Mouse (Mus musculus) hematopoietic stem cell, adult 5-6 weeks (primary cell): ENCODE measurements around the gene Mia. TPM values are rescaled to one million over a fixed set of nuclear protein-coding genes. Genes with fewer than 3 reads are reported as not detected.

Source experiments
- ATAC-seq, 2 experiments: fragments of 125-278 bp in 1 of 2; replicated peaks in 1 of 2; 2 replicates each; pipeline ENCODE4 v1.8.0; 2016 to 2017; ENCODE audit warnings: inconsistent platforms in 2 of 2, mild to moderate bottlenecking in 2 of 2, moderate number of reproducible peaks in 2 of 2, low read depth in 1 of 2, moderate TSS enrichment in 1 of 2; ENCODE audit not compliant: low FRiP score in 2 of 2, poor library complexity in 2 of 2, severe bottlenecking in 2 of 2, insufficient read depth in 1 of 2, low TSS enrichment in 1 of 2
- total RNA-seq: library from RNA; stranded (forward); fragments of 172-1452, 232-1000 nt; gene quantifications from 2 replicates; pipeline ENCODE4 v1.2.3, GENCODE M21; 2017

Gene Mia
- not detected in 2 replicates for total RNA-seq

DNA sequence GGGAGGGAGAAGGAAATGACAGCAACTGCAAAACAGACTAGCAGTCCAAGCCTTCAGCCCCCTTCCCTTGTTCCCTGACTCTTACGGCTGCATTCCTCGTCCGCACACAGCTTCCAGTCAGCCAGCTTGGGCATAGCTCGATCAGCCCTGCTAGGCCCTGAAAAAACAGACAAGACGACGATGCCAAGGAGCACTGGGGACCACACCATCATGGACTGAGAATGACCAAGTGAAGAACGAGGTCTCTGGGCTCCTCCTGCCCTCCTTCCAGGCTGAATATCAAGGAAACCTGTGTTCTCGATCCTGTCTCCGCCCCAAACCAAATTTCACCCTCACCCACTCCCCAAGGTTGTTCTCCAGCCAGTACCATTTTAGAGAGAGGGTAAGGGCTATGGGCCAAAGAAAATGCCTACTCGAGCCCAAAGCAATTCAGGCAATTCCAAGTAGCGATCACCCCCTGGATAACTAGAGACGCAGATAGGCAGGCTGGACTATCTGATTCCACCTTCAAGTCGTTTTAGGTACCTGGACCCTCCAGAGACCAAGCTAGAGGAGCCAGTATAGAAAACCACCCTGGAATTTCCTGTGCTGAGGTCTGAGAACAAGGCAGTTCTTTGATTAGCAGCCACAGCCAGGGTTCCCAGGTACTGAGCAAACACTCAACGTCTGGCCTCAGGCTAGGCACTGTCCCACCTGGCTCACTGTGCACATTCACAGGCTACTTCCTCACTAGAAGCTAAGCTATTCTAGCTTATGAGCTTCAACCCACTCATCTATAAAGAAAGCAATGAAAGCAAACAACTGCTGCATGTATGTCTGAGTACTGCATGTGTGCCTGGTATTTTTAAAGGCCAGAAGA, at the start of gene Mia, which contains the start of gene Gm21983:
Gene Mia (minus strand): TSS at position 321 of the 859 bp plus-strand sequence.
Gene Gm21983 (minus strand): TSS at position 250 of the 859 bp plus-strand sequence.
- ATAC-seq, result no peak

DNA sequence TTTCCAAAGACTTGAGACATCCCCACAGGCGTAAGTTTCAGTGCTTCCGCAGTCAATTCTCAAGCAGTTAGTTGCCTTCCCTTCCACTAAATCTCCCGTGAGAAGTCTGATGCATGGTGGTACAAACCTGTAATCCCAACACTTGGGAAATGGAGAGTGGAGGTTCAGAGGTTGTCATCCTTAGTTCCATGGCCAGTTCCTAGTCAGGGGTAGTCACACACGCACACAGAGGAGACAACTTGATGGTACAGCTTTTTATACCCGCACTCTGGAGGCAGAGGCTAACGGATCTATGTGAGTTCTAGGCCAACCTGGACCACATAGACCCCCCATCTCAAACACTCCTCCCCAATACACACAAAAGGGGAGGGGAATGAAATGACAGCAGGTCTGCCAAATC, 47.9 kb upstream of the Mia start:
- peak; percentile 1 to 8; a peak in 2 of 4 replicates for ATAC-seq

DNA sequence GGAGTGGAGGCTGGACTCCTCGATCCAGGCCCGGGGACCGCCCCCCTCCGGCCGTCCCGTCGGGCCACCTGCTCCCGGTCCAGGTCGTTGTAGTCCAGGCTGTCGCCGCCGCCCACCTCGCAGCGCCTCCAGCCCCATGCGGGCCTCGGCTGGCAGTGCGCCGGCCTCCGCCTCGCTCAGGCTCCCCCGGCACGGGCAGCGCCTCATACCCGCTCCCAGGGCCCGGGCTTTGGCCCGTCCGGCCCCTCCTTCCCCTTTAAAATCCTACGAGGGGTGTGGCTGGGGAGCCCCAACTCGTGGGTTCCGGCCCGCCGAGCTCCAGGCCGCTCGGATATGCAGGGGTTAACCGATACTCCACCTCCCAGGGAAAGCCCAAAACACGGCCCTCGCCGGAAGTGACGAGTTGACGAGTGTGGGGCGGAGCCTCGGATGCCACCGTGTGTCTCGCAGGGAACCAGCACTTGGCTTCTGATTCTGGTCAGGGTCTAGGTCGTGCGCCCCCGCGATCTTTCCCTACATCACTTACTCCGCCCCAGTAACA, 47.4 kb upstream of the Mia start, which contains the start of gene Itpkc:
Gene Itpkc (minus strand): TSS at position 381 of the 541 bp plus-strand sequence.
- peak; percentile 79 to 85 for ATAC-seq

GRCm38 (mm10) chr7:27227676-27228075, 46.7 kb upstream of the Mia start:
- ATAC-seq, result no peak

GRCm38 (mm10) chr7:27227276-27227675, 46.3 kb upstream of the Mia start:
- ATAC-seq, result no peak

GRCm38 (mm10) chr7:27224877-27225575, 44.1 kb upstream of the Mia start:
- ATAC-seq, result no peak

DNA sequence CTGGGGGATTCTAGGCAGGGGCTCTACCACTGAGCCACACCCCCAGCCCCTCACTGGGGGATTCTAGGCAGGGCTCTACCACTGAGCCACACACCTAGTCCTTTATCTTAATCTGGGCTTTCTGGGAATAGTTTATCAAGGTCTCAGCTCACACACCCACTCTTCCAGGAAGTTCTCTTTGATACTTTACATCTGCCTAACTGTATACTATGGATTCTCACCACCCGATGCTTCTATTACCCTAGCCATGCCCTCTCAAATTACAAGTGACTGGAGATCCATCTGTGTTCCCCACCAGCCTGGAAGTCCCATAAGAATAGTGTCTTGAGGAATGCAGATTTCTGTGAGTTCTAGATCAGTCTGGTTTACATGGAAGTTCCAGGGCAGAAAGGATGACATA, 41.6 kb upstream of the Mia start:
- no peak for ATAC-seq

DNA sequence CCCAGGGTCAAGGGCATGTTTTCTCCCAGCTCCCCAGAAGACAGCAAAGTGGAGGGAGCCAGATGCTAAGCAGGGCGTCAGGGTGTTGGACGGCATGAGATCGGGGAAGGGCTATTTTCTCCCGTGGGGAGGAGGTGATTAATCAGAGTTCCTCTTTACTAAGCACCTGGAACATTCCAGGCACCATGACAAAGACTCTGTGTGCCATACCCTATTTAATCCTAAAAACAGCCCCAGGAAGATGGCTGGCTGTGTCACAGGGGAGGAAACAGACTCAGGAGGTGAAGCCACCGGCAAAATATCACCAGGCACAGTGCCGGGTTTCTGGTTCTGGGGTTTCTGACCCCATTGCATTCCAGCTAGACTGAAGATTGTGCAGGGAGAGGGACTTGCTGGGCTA, 41.0 kb upstream of the Mia start:
- no peak for ATAC-seq

GRCm38 (mm10) chr7:27219937-27220336, 39.0 kb upstream of the Mia start:
- no peak for ATAC-seq

- no peak for ATAC-seq
Observed at GRCm38 (mm10) chr7:27218586-27218985, 37.6 kb upstream of the Mia start.

- ATAC-seq, result no peak
Observed at GRCm38 (mm10) chr7:27212626-27213025, 31.7 kb upstream of the Mia start.

GRCm38 (mm10) chr7:27203730-27204449, 22.9 kb upstream of the Mia start:
- ATAC-seq, result no peak

GRCm38 (mm10) chr7:27198779-27199178, 17.8 kb upstream of the Mia start:
- no peak for ATAC-seq

GRCm38 (mm10) chr7:27198355-27198754, 17.4 kb upstream of the Mia start:
- no peak for ATAC-seq

- ATAC-seq, result no peak
Observed at GRCm38 (mm10) chr7:27197634-27198033, 16.7 kb upstream of the Mia start.

- ATAC-seq, result no peak
Observed at GRCm38 (mm10) chr7:27197136-27197535, 16.2 kb upstream of the Mia start.
